Mouse (Mus musculus): ENCODE data around the gene Tbc1d22b. TPM values are rescaled to one million over a fixed set of nuclear protein-coding genes. Genes with fewer than 3 reads are reported as not detected.

Tbc1d22b gene
- total RNA-seq, 2 experiments from 2014 or later: 4.9 to 11.3 TPM

DNA sequence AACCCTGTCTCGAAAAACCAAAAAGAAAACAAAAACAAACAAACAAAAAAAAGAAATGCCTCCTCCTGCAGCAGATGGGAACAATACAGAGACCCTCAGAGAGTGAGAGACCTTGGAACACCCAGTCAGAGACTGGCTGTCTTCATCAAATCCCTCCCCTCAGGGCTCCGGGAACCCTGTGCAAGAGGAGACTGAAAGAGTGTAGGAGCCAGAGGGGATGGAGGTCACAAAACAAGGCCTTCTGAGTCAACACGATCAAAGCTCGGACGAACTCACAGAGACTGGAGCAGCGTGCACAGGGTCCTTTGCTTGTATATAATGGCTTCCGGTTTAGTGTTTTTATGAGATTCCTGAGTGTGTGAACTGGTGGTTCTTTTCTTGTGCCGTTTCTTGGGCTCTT is 9.2 kb upstream of the Tbc1d22b start:
- no peak for ATAC-seq (ENCODE audit: poor library complexity, severe bottlenecking)

DNA sequence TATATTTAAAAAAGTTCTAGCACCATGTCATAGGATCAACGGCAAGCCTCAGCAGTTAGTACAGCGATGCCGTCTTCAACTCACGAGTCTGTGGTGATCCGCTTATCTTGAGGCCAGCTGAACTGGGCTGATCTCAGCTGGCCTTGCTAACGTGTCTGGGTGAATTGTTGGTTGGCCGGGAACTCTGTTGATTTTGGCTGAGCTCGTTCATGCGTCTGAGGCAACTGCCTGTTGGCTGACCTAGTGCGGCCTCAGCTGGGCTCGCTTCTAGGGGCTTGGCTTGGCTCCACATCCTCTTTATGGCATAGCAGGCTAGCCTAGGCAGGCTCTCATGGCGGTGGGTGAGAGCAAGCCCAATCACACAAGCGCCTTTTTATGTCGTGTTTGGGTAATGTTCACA is 8.2 kb upstream of the Tbc1d22b start:
- ATAC-seq (ENCODE audit: poor library complexity, severe bottlenecking): no peak

DNA sequence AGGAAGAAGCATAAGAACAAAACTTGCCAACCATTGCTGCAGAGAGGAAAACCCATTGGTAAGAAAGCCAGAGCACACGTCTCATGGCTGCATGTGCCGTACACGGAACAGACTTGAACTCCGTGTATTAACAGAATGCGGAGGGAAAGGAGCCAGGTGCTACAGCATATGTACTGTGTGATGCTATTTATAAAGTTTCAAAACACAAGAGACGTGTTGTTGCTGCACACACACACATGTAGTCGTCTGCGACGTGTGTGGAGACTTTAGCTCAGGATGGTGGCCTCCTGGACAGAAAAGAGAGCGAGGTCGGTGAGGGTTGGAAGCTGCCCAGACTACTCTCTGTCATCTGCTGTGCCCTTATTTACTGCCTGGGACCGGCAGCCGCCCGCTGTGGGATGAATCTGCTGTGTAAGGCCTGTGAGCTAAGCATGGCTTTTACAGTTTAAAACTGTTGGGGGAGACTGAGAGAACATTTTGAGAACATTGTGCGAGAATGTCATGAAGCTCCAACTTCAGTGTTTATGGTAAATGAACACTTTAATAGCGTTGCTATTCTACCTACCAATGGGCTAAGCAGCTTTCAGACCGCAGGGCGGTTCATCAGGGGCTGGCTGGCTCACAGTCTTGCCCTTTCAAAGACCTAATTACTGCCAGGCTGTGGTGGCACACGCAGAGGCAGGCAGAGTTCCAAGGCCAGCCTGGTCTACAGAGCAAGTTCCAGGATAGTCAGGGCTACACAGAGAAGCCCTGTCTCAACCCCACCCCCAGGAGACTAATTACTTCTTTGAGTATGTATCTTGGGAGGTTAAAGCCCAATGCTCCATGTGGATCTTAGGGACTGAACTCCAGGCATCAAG is 6.5 kb upstream of the Tbc1d22b start:
- no peak for ATAC-seq (ENCODE audit: poor library complexity, severe bottlenecking)

GRCm38 (mm10) chr17:29544064-29544463 is 5.5 kb upstream of the Tbc1d22b start:
- no peak for ATAC-seq (ENCODE audit: poor library complexity, severe bottlenecking)

GRCm38 (mm10) chr17:29545241-29545640 is 4.3 kb upstream of the Tbc1d22b start:
- no peak for ATAC-seq (ENCODE audit: poor library complexity, severe bottlenecking)

- no peak for ATAC-seq (ENCODE audit: poor library complexity, severe bottlenecking)
These were observed 1.1 kb upstream of the Tbc1d22b start for GRCm38 (mm10) chr17:29548494-29548893.

DNA sequence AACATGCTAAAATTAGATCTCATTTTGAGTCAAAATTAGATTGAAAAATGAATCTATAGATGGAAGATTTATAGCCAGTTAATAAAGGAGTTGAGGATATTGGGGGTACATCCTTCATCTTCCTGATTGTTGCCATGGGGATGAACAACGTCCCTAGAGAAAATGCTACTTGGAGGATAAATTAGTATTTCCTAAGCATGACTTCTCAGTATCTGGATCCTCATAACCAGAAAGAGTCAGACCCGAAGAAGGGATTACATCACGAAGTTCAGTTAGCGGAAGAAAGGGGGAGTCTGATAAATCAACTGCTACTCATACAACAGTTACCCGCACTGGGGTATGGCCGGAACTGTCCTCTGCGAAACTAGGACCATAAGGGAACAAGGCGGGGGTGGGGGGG is 591 bp upstream of the Tbc1d22b start:
- 0 out of 2 replicates have a peak, but pooled peaks have one; percentile 22 for ATAC-seq (ENCODE audit: poor library complexity, severe bottlenecking)

GRCm38 (mm10) chr17:29551019-29551418 is 1.4 kb downstream of the Tbc1d22b start:
- no peak for ATAC-seq (ENCODE audit: poor library complexity, severe bottlenecking)

GRCm38 (mm10) chr17:29552162-29552732 is 2.7 kb downstream of the Tbc1d22b start, which contains the start of gene Tmem217:
Gene Tmem217 (minus strand): TSS chr17:29552385.
- ATAC-seq (ENCODE audit: poor library complexity, severe bottlenecking): no peak

DNA sequence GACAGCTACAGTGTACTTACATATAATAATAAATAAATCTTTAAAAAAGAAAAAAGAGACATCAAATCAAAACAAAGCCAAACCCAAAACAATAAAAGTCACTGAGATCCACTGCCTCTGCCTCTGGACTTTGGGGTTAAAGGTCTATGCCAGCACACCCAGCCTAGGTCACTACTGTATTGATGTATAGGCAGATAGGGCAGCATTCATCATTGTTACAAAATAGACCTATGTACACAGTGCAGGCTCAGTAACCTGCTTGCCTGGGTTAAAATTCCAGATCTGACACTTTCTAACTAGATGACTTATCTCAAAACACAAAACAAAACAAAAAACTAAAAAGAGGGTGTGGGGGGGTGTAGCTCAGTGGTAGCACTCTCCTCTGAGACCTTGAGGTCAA is 4.6 kb downstream of the Tbc1d22b start:
- no peak for ATAC-seq (ENCODE audit: poor library complexity, severe bottlenecking)

DNA sequence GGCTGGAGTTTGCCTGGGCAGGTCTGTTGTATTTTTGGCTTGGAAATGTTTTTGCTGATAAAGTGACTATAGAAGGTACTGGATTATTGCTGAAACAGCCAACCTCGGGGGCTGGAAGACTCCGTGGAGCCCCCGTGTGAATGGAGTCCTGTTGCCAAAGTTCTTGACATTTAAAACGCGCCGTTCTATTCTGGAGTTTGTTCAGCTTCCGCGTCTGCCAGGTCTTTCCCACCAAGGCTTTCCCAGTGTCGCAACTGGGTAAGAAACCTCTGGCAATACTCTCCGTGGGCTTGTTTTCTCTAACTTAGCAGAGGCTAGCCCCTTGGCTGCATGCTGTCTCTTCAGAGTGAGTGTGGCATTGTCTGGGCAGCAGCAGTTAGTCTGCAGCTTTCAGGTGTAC is 6.9 kb downstream of the Tbc1d22b start:
- no peak for ATAC-seq (ENCODE audit: poor library complexity, severe bottlenecking)

- no peak for ATAC-seq (ENCODE audit: poor library complexity, severe bottlenecking)
These were observed 7.3 kb downstream of the Tbc1d22b start for GRCm38 (mm10) chr17:29556893-29557292.

GRCm38 (mm10) chr17:29558476-29558875 is 8.9 kb downstream of the Tbc1d22b start:
- ATAC-seq (ENCODE audit: poor library complexity, severe bottlenecking): no peak

GRCm38 (mm10) chr17:29565521-29565920 is 15.9 kb downstream of the Tbc1d22b start:
- ATAC-seq (ENCODE audit: poor library complexity, severe bottlenecking): no peak

DNA sequence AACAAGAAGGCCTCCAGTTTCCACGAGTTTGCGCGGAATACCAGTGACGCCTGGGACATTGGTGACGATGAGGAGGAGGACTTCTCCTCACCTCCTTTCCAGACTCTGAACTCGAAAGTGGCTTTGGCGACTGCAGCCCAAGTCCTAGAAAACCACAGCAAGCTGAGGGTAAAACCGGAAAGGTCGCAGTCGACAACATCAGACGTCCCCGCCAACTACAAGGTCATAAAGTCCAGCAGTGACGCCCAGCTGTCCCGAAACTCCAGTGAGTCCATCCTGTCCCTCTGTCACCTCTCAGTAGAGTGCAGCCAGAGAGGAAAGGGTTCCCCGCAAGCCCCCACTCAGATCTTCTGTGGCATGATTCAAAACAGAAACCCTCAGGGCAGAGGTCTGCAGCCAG is 18.9 kb downstream of the Tbc1d22b start:
- ATAC-seq (ENCODE audit: poor library complexity, severe bottlenecking): no peak

GRCm38 (mm10) chr17:29569831-29570230 is 20.2 kb downstream of the Tbc1d22b start:
- ATAC-seq (ENCODE audit: poor library complexity, severe bottlenecking): no peak

- no peak for ATAC-seq (ENCODE audit: poor library complexity, severe bottlenecking)
These were observed 30.1 kb downstream of the Tbc1d22b start for GRCm38 (mm10) chr17:29579579-29580126.

DNA sequence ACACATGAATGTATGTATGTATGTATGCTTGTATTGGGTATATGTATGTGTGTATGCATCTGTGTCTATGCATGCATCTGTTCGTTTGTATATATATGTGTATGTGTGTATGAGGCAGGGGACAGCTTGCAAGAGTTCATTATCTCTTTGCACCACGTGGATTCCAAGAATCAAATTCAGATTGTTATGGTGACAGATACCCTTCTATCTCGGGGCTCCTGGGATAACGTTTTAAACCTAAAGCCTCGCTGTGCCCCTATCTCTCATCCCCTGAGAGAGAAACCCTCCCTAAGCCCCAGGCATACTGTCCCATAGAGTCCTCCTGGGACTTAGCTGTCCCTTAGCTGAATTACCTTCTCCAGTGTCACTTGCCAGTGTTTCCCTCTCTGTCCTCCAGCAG is 34.0 kb downstream of the Tbc1d22b start:
- ATAC-seq (ENCODE audit: poor library complexity, severe bottlenecking): no peak

GRCm38 (mm10) chr17:29584306-29584705 is 34.7 kb downstream of the Tbc1d22b start:
- peak; percentile 33 for ATAC-seq (ENCODE audit: poor library complexity, severe bottlenecking)

DNA sequence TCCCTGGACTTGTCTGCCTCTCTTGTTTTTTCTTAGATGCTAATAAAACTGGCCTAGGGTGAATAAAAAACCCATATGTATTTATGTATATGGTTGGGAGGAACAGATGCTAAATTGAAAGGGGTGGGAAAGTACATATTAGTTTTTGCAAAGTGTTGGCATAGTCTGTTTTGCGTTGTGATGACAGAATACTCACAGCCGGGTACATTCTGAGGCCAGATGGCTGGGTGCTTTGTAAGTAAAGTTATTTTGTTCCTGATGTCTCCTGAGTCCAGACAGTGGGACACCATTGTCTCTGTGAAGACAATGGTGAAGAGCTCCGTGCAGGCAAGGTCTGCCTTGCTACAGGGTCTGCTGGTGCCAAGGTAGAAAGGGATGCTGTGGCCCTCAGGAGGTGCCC is 35.2 kb downstream of the Tbc1d22b start:
- no peak for ATAC-seq (ENCODE audit: poor library complexity, severe bottlenecking)

DNA sequence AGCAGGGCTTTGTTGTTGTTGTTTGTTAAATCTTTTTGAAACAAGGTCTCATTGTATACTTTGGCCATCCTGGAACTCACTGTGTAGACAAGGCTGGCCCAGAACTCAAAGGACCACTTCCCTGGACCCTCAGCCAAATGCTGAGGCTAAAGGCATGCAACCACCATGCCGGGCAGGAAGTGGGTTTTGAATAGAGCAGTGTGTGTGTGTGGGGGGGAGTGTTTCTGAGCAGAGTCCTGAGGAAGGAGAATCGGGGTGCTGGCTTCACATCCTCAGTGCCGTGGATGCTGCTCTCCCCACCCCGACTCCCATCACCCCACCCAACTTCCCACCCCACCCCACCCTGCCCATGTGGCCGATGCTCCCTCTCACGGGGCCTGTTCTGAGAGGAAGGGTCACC is 35.9 kb downstream of the Tbc1d22b start:
- no peak for ATAC-seq (ENCODE audit: poor library complexity, severe bottlenecking)

GRCm38 (mm10) chr17:29586921-29587320 is 37.3 kb downstream of the Tbc1d22b start:
- ATAC-seq (ENCODE audit: poor library complexity, severe bottlenecking): no peak
